Mouse (Mus musculus) MEL (cell line): ENCODE data around the gene Sept3.

Experiments used
- CTCF ChIP-seq, 3 experiments: IDR thresholded peaks in 2 of 3; conservative IDR thresholded peaks in 1 of 3; 2 replicates each; pipeline ENCODE4 v1.5.1; 2011 to 2012; ENCODE audit warnings: low read length in 3 of 3, low read depth in 2 of 3, mild to moderate bottlenecking in 2 of 3, improper control_type of control experiment in 1 of 3, inconsistent platforms in 1 of 3, mixed read lengths in 1 of 3, moderate library complexity in 1 of 3; ENCODE audit not compliant: control insufficient read depth in 1 of 3, insufficient read depth in 1 of 3, poor library complexity in 1 of 3, severe bottlenecking in 1 of 3
- POLR2AphosphoS5 ChIP-seq: IDR thresholded peaks from 2 replicates; pipeline ENCODE4 v1.6.1; 2012; ENCODE audit warnings: low read depth, borderline replicate concordance, mild to moderate bottlenecking, inconsistent platforms, low read length, moderate library complexity, mixed read lengths
- ZC3H11A ChIP-seq: IDR thresholded peaks from 2 replicates; pipeline ENCODE4 v1.6.1; 2012; ENCODE audit warnings: low read depth, mild to moderate bottlenecking, inconsistent platforms, low read length, improper control_type of control experiment

DNA sequence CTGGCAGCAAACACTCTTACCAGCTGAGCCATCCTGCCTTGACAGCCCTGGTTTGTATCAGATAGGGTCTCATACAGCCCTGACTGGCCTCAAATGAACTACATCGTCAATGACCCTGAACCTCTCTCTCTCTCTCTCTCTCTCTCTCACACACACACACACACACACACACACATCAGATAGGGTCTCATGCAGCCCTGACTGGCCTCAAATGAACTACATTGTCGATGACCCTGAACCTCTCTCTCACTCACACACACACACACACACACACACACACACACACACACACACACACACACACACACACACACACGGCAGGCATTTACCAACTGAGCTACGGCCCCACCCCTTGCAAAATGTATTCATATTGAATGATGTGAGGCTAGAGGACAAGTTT lies 43.6 kb upstream of the Sept3 start:
- TF ChIP-seq POLR2AphosphoS5 (no peak), ZC3H11A (no peak), CTCF (IDR thresholded peaks at IDR 0.05 in 2 of 3, conservative IDR thresholded peaks at IDR 0.05 in 1 of 3; ENCODE audit: control insufficient read depth in 1 of 3, insufficient read depth in 1 of 3, low read depth in 2 of 3, low read length in 3 of 3, poor library complexity in 1 of 3, severe bottlenecking in 1 of 3) (no peak)
